In the genomic region with DNA sequence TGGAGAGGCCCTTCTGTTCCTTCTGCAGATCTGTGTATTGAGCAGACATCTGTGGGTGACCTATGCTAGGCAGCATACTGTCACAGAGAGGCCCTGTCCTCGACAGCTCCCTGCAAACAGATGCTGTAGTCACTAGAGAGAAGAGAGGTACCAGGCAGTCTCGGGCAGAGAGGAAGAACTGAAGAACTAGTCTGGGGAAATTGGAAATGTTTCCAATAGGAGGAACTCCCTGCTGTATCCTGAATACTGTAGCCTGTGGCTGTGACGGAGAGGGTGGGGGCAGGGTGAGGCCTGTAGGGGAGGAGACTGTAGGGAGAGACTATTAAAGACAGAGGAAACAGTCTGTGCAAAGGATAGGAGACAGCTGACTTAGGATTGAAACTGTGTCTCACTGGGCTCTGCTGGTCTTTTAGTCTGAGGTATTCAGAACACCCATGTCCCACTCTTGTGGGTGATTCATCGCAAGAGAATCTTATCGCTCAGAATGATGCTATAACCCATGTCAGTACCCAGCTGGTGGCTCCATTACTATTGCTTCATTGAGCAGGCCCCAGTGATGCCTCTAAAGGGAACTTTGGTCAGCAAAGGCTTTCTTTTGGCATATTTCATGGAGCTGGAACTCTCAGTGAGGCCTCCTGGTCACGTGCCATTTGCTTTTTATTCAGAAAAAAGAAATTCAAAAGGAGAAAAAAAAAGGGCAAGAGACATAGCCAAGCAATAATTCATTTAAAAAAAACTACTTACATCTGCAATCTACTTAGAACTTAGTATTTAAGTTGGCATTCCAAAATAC, we compare ENCODE assay signal across 7 mouse cellular contexts. TPM values are rescaled to one million over a fixed set of nuclear protein-coding genes. Genes with fewer than 3 reads are reported as not detected.
DNase-seq lines count a peak whose midpoint lies in the region; ATAC-seq and TF ChIP-seq lines count a peak whose summit lies in the region.

No protein-coding gene starts in this region.

- ATAC-seq in midbrain, embryonic 15.5 days (replicated peaks) = no peak
- peak; percentile 31; the same call in 1 of the 2 replicates for ATAC-seq in forebrain, embryonic 13.5 days
- ATAC-seq in lung, embryonic 14.5 days (ENCODE audit: insufficient read depth) = peak; percentile 80; the same call in 1 of the 2 replicates
- no peak for ATAC-seq in activated CD4-positive, CD25-positive, alpha-beta regulatory T cell, adult 4 months

- no peak overlapping the region for H3K4me2 ChIP-seq in midbrain, embryonic 15.5 days
- no peak overlapping the region for H3K4me2 ChIP-seq in forebrain, embryonic 13.5 days
- no peak overlapping the region for H3K4me2 ChIP-seq in lung, embryonic 14.5 days

- no peaks in the 10 kb centered on the region for H3K27me3 ChIP-seq in midbrain, embryonic 10.5 days (ENCODE audit: low read depth, poor library complexity, severe bottlenecking)
- H3K27me3 ChIP-seq in midbrain, embryonic 15.5 days (replicated peaks) = no peaks in the 10 kb centered on the region
- H3K27me3 ChIP-seq in forebrain, embryonic 13.5 days = peaks cover 25% of the 10 kb centered on the region
- H3K27me3 ChIP-seq in lung, embryonic 14.5 days (ENCODE audit: insufficient read depth, low read length) = no peaks in the 10 kb centered on the region

- peak overlapping the region; percentile 38; the same call in 1 of the 2 replicates for H3K27ac ChIP-seq in midbrain, embryonic 10.5 days (replicated peaks)
- H3K27ac ChIP-seq in midbrain, embryonic 15.5 days = no peak overlapping the region
- H3K27ac ChIP-seq in forebrain, embryonic 13.5 days = no peak overlapping the region
- peak overlapping the region; percentile 80 for H3K27ac ChIP-seq in lung, embryonic 14.5 days (ENCODE audit: low read depth)

- no peak for TF ChIP-seq CTCF in lung, embryonic 14.5 days (IDR thresholded peaks at IDR 0.05; ENCODE audit: low read depth)

- peaks cover 7% of the 10 kb centered on the region for H3K4me1 ChIP-seq in midbrain, embryonic 10.5 days
- H3K4me1 ChIP-seq in midbrain, embryonic 15.5 days = no peaks in the 10 kb centered on the region
- H3K4me1 ChIP-seq in forebrain, embryonic 13.5 days = peaks cover 14% of the 10 kb centered on the region; the same call in 1 of the 2 replicates
- peaks cover 42% of the 10 kb centered on the region for H3K4me1 ChIP-seq in lung, embryonic 14.5 days (ENCODE audit: insufficient read depth)

- WGBS in midbrain, embryonic 10.5 days = 68% methylated on average over 6 of the region's 6 CpGs
- 57% methylated on average over 6 of the region's 6 CpGs for WGBS in midbrain, embryonic 15.5 days
- WGBS in forebrain, embryonic 13.5 days = 61% methylated on average over 6 of the region's 6 CpGs
- WGBS in lung, embryonic 14.5 days = 38% methylated on average over 6 of the region's 6 CpGs

- no peak for DNase-seq in midbrain, embryonic 10.5 days (ENCODE audit: low spot score)
- peak; percentile 60 for DNase-seq in heart, postnatal 4 days
- DNase-seq in lung, embryonic 14.5 days = peak; percentile 50
- no peak for DNase-seq in cerebellum, postnatal 25 days

- no peak overlapping the region for H3K4me3 ChIP-seq in midbrain, embryonic 10.5 days
- no peak overlapping the region for H3K4me3 ChIP-seq in midbrain, embryonic 15.5 days
- no peak overlapping the region for H3K4me3 ChIP-seq in forebrain, embryonic 13.5 days
- no peak overlapping the region for H3K4me3 ChIP-seq in lung, embryonic 14.5 days (ENCODE audit: low read depth, low read length)

- H3K9me3 ChIP-seq in midbrain, embryonic 10.5 days (replicated peaks) = no peaks in the 10 kb centered on the region
- H3K9me3 ChIP-seq in midbrain, embryonic 15.5 days = no peaks in the 10 kb centered on the region
- H3K9me3 ChIP-seq in forebrain, embryonic 13.5 days (replicated peaks) = no peaks in the 10 kb centered on the region
- no peaks in the 10 kb centered on the region for H3K9me3 ChIP-seq in lung, embryonic 14.5 days (ENCODE audit: low read depth, low read length)

- no peak overlapping the region for H3K9ac ChIP-seq in midbrain, embryonic 15.5 days
- no peak overlapping the region for H3K9ac ChIP-seq in forebrain, embryonic 13.5 days
- H3K9ac ChIP-seq in lung, embryonic 14.5 days = no peak overlapping the region

- H3K36me3 ChIP-seq in midbrain, embryonic 10.5 days = no peaks in the 10 kb centered on the region
- H3K36me3 ChIP-seq in midbrain, embryonic 15.5 days (replicated peaks) = no peaks in the 10 kb centered on the region
- no peaks in the 10 kb centered on the region for H3K36me3 ChIP-seq in forebrain, embryonic 13.5 days (ENCODE audit: poor library complexity, severe bottlenecking)
- H3K36me3 ChIP-seq in lung, embryonic 14.5 days (ENCODE audit: insufficient read depth) = no peaks in the 10 kb centered on the region

RNA-seq across cellular contexts. Expression of a gene that starts 43.4 kb away (rescaled TPM):
- 13.8 and 15.6 TPM in 2 replicates for polyA plus RNA-seq in midbrain, embryonic 10.5 days (2016; fragmentation: Nextera tagmentation; extraction: Ambion mirVana)
- polyA plus RNA-seq in midbrain, embryonic 15.5 days (2015; fragmentation: Nextera tagmentation; extraction: Ambion mirVana) = 37.3 and 38.3 TPM in 2 replicates
- polyA plus RNA-seq in forebrain, embryonic 13.5 days (2015; fragmentation: Nextera tagmentation; extraction: Ambion mirVana) = 24.0 and 24.3 TPM in 2 replicates
- total RNA-seq in heart, postnatal 4 days (2021) = 10 to 100 TPM; 21.1 to 22.4 TPM
- polyA plus RNA-seq in lung, embryonic 14.5 days (2014; fragmentation: Nextera tagmentation; extraction: Ambion mirVana) = 37.8 and 38.5 TPM in 2 replicates
- 100 to 1,000 TPM in 1 of 2 experiments, 10 to 100 TPM in 1; 81.7 to 103 TPM for polyA plus RNA-seq in activated CD4-positive, CD25-positive, alpha-beta regulatory T cell, adult 4 months (2017; shearing (Covaris generic))

Comparison
In these comparisons a context has a peak if more than half of its experiments do, and no peak if none do; other contexts are left out.
1. H3K27ac ChIP-seq: peak in midbrain, embryonic 10.5 days (single experiment) and lung, embryonic 14.5 days (single experiment); none in midbrain, embryonic 15.5 days (single experiment) and forebrain, embryonic 13.5 days (single experiment).
2. DNase-seq: peak in heart, postnatal 4 days (single experiment) and lung, embryonic 14.5 days (single experiment); none in midbrain, embryonic 10.5 days (single experiment) and cerebellum, postnatal 25 days (0 of 2).
3. ATAC-seq: peak in forebrain, embryonic 13.5 days (single experiment) and lung, embryonic 14.5 days (single experiment); none in midbrain, embryonic 15.5 days (single experiment) and activated CD4-positive, CD25-positive, alpha-beta regulatory T cell, adult 4 months (single experiment).